Mouse (Mus musculus) megakaryocyte, embryonic 14.5 days (primary cell): ENCODE measurements around the gene Cd200r3. TPM values are rescaled to one million over a fixed set of nuclear protein-coding genes. Genes with fewer than 3 reads are reported as not detected.

ENCODE experiments used
- H3K27me3 ChIP-seq: replicated peaks from 2 replicates; pipeline ENCODE3; 2012; ENCODE audit warnings: inconsistent platforms
- H3K36me3 ChIP-seq: replicated peaks from 2 replicates; pipeline ENCODE3; 2012; ENCODE audit warnings: low read length, inconsistent platforms, mixed read lengths
- H3K4me1 ChIP-seq: 2 replicates; pipeline ENCODE4 v1.6.1; 2012; ENCODE audit warnings: inconsistent platforms
- H3K4me3 ChIP-seq: replicated peaks from 2 replicates; pipeline ENCODE3; 2012; ENCODE audit warnings: moderate library complexity, mild to moderate bottlenecking, inconsistent platforms
- H3K9me3 ChIP-seq: 2 replicates; pipeline ENCODE4 v1.6.1; 2012; ENCODE audit warnings: inconsistent platforms
- FLI1 ChIP-seq: IDR thresholded peaks from 2 replicates; pipeline ENCODE4 v1.6.1; 2012; ENCODE audit warnings: low read length, inconsistent platforms, mixed read lengths
- GATA1 ChIP-seq: IDR thresholded peaks from 3 replicates; pipeline ENCODE4 v1.6.1; 2012; ENCODE audit warnings: mixed read lengths, low read length, inconsistent platforms, borderline replicate concordance
- polyA plus RNA-seq: library from polyadenylated mRNA; stranded (reverse); fragments of >175 nt; gene quantifications from 2 replicates; pipeline ENCODE4 v1.2.3, GENCODE M21; 2012; ENCODE audit warnings: low replicate concordance; ENCODE audit not compliant: insufficient read depth

The Cd200r3 gene
- polyA plus RNA-seq, 1 experiment = 0.02 TPM

GRCm38 (mm10) chr16:45025321-45025720, 81.8 kb downstream of the Cd200r3 start:
- H3K4me1 ChIP-seq = peaks cover 66% of the 10 kb centered on the region
- peak overlapping the region; percentile 33 for H3K4me3 ChIP-seq
- no peaks in the 10 kb centered on the region for H3K27me3 ChIP-seq
- H3K9me3 ChIP-seq = no peaks in the 10 kb centered on the region
- no peaks in the 10 kb centered on the region for H3K36me3 ChIP-seq
- TF ChIP-seq FLI1 (peak; percentile 53; the same call in 1 of the 2 replicates), GATA1 (peak; percentile 100)

DNA sequence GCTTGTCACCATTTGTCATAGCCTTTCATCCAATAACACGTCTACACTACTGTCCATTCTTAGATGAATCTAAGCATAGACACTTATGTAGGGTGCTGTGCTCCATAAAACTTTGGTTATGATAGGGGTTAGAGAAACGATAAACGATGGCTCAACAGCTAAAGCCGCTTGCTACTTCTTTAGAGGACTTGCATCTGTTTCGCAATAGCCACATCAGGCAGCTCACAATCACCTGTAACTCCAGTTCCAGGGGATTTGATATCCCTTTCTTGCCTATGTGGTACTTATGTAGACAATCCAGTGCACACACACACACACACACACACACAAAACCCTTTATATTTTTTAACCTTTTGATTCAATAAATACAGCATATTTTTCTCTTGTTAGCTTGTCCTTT, 85.6 kb downstream of the Cd200r3 start:
- Histone ChIP-seq H3K27me3 (no peaks in the 10 kb centered on the region), H3K4me3 (no peak overlapping the region), H3K9me3 (no peaks in the 10 kb centered on the region), H3K36me3 (no peaks in the 10 kb centered on the region), H3K4me1 (peaks cover 45% of the 10 kb centered on the region)
- TF ChIP-seq GATA1 (no peak), FLI1 (no peak)

GRCm38 (mm10) chr16:45029493-45029892, 86.0 kb downstream of the Cd200r3 start:
- TF ChIP-seq GATA1 (no peak), FLI1 (no peak)
- H3K9me3 ChIP-seq = no peaks in the 10 kb centered on the region
- no peaks in the 10 kb centered on the region for H3K27me3 ChIP-seq
- H3K36me3 ChIP-seq = no peaks in the 10 kb centered on the region
- H3K4me3 ChIP-seq = no peak overlapping the region
- H3K4me1 ChIP-seq = peaks cover 45% of the 10 kb centered on the region

GRCm38 (mm10) chr16:45030127-45030526, 86.6 kb downstream of the Cd200r3 start:
- no peak for TF ChIP-seq FLI1
- no peak for TF ChIP-seq GATA1
- no peaks in the 10 kb centered on the region for H3K27me3 ChIP-seq
- no peak overlapping the region for H3K4me3 ChIP-seq
- peaks cover 40% of the 10 kb centered on the region for H3K4me1 ChIP-seq
- H3K36me3 ChIP-seq = no peaks in the 10 kb centered on the region
- no peaks in the 10 kb centered on the region for H3K9me3 ChIP-seq

DNA sequence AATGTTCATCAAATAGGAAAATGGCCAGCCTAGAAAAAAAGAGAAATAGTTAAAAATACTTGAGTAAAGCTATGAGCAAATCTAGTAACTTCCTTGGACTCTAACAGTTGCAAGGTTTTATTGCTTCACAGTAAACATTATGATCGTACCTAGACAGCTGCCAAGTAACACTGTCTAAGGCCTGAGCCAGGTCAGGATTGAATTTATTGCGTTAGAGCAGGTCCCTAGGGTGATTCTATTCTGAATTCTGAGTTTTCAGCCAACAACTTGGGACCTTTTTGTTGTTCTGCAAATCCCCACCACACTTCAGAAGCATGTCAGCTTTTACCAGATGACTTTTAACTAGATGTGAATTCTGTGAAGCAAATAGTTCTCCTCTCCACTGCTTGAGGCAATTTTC, 87.3 kb downstream of the Cd200r3 start:
- Histone ChIP-seq H3K27me3 (no peaks in the 10 kb centered on the region), H3K36me3 (no peaks in the 10 kb centered on the region), H3K9me3 (no peaks in the 10 kb centered on the region), H3K4me3 (no peak overlapping the region), H3K4me1 (peaks cover 38% of the 10 kb centered on the region)
- TF ChIP-seq FLI1 = no peak
- no peak for TF ChIP-seq GATA1

Other genes starting within 250 kb of the Cd200r3 start
- 0.81 and 1.7 TPM in 2 replicates for gene Nepro, start 219.4 kb upstream of the Cd200r3 start, polyA plus RNA-seq
- 12.5 and 22.7 TPM in 2 replicates for gene Gtpbp8, start 197.3 kb upstream of the Cd200r3 start, polyA plus RNA-seq
- gene Cd200r1, start 177.9 kb upstream of the Cd200r3 start, polyA plus RNA-seq = 4.1 TPM in 1 of 2 replicates, not detected in the other
- not detected in 2 replicates for gene Cd200r4, start 131.9 kb upstream of the Cd200r3 start, polyA plus RNA-seq
- not detected in 2 replicates for gene Cd200r2, start 76.6 kb upstream of the Cd200r3 start, polyA plus RNA-seq
- gene Ccdc80, start 149.7 kb downstream of the Cd200r3 start, polyA plus RNA-seq = 0.20 TPM in 1 of 2 replicates, not detected in the other
- gene Slc35a5, start 215.0 kb downstream of the Cd200r3 start, polyA plus RNA-seq = not detected in 2 replicates
- 16.6 and 39.2 TPM in 2 replicates for gene Atg3, start 215.1 kb downstream of the Cd200r3 start, polyA plus RNA-seq